Mouse (Mus musculus) gastrocnemius, adult 2 months (tissue): ENCODE results near the gene Pdia3. TPM values are rescaled to one million over a fixed set of nuclear protein-coding genes. Genes with fewer than 3 reads are reported as not detected.

Source experiments
- DNase-seq: peaks from one replicate; pipeline ENCODE4 v3.0.0; 2022
- H3K27ac ChIP-seq: fragments of 200-600 bp; 2 replicates; pipeline ENCODE4 v1.8.1; 2022; ENCODE audit warnings: mild to moderate bottlenecking
- H3K4me3 ChIP-seq: fragments of 200-600 bp; 2 replicates; pipeline ENCODE4 v1.8.1; 2022; ENCODE audit warnings: mild to moderate bottlenecking, moderate library complexity
- CTCF ChIP-seq: fragments of 200-600 bp; IDR thresholded peaks from 2 replicates; pipeline ENCODE4 v1.8.1; 2022; ENCODE audit warnings: antibody characterized with exemption, mild to moderate bottlenecking, moderate library complexity
- intact Hi-C: fragments of 180-260 bp; cut with DNase I; formaldehyde crosslinking; loops from one replicate; pipeline ENCODE4 v1.15.1; 2025
- total RNA-seq, 2 experiments: library from RNA; stranded (reverse); gene quantifications; 2 replicates each; pipeline ENCODE4 v1.2.3; 2021

The Pdia3 gene
- total RNA-seq, 2 experiments from 2014 or later: 34.1 to 46.9 TPM

- no peak for TF ChIP-seq CTCF
- no peak for DNase-seq
- intact Hi-C loops: no loop called here
- Histone ChIP-seq H3K27ac (peak overlapping the region; percentile 100; the same call in 1 of the 2 replicates), H3K4me3 (peak overlapping the region; percentile 86)
Observed at GRCm38 (mm10) chr2:121415591-121415990, 2.0 kb downstream of the Pdia3 start.

- intact Hi-C loops: loop anchor here (2.0 kb wide), 1 partner anchor 30 kb away; no protein-coding TSS in a partner anchor
- TF ChIP-seq CTCF: no peak
- H3K4me3 ChIP-seq: peak overlapping the region; percentile 86
- DNase-seq: no peak
- no peak overlapping the region; the same call in 1 of the 2 replicates for H3K27ac ChIP-seq
Observed at GRCm38 (mm10) chr2:121416356-121416755, 2.8 kb downstream of the Pdia3 start.

GRCm38 (mm10) chr2:121418476-121418875, 4.9 kb downstream of the Pdia3 start:
- Histone ChIP-seq H3K4me3 (no peak overlapping the region), H3K27ac (no peak overlapping the region)
- TF ChIP-seq CTCF: no peak
- intact Hi-C loops: no loop called here
- DNase-seq: no peak

- TF ChIP-seq CTCF: no peak
- Histone ChIP-seq H3K27ac (no peak overlapping the region), H3K4me3 (no peak overlapping the region)
- DNase-seq: no peak
- intact Hi-C loops: no loop called here
Observed at GRCm38 (mm10) chr2:121423166-121423565, 9.6 kb downstream of the Pdia3 start.

- intact Hi-C loops: no loop called here
- DNase-seq: no peak
- no peak overlapping the region for H3K4me3 ChIP-seq
- no peak overlapping the region for H3K27ac ChIP-seq
- TF ChIP-seq CTCF: no peak
Observed at GRCm38 (mm10) chr2:121425890-121426289, 12.3 kb downstream of the Pdia3 start.

- Histone ChIP-seq H3K4me3 (no peak overlapping the region), H3K27ac (no peak overlapping the region)
- intact Hi-C loops: no loop called here
- DNase-seq: no peak
- TF ChIP-seq CTCF: peak; percentile 69
Observed at GRCm38 (mm10) chr2:121434854-121435253, 21.3 kb downstream of the Pdia3 start.

GRCm38 (mm10) chr2:121439746-121440145, 26.2 kb downstream of the Pdia3 start:
- Histone ChIP-seq H3K4me3 (no peak overlapping the region), H3K27ac (no peak overlapping the region)
- intact Hi-C loops: no loop called here
- no peak for DNase-seq
- TF ChIP-seq CTCF: no peak

- H3K27ac ChIP-seq: no peak overlapping the region
- intact Hi-C loops: no loop called here
- TF ChIP-seq CTCF: no peak
- H3K4me3 ChIP-seq: no peak overlapping the region
- no peak for DNase-seq
Observed at GRCm38 (mm10) chr2:121440834-121441605, 27.4 kb downstream of the Pdia3 start.

GRCm38 (mm10) chr2:121441800-121442199, 28.2 kb downstream of the Pdia3 start:
- TF ChIP-seq CTCF: no peak
- Histone ChIP-seq H3K4me3 (peak overlapping the region; percentile 82), H3K27ac (no peak overlapping the region)
- no peak for DNase-seq
- intact Hi-C loops: no loop called here

GRCm38 (mm10) chr2:121442259-121443067, 28.9 kb downstream of the Pdia3 start:
- Histone ChIP-seq H3K27ac (peak overlapping the region; percentile 48), H3K4me3 (peak overlapping the region; percentile 82)
- intact Hi-C loops: no loop called here
- no peak for TF ChIP-seq CTCF
- DNase-seq: peak; percentile 77

GRCm38 (mm10) chr2:121443068-121443349, 29.4 kb downstream of the Pdia3 start:
- H3K4me3 ChIP-seq: peak overlapping the region; percentile 82
- peak; percentile 25 for DNase-seq
- no peak for TF ChIP-seq CTCF
- intact Hi-C loops: no loop called here
- peak overlapping the region; percentile 48 for H3K27ac ChIP-seq

GRCm38 (mm10) chr2:121444178-121444577, 30.6 kb downstream of the Pdia3 start, which contains the start of gene Ell3:
Gene Ell3, minus strand, starts transcription at chr2:121444278.
- Histone ChIP-seq H3K27ac (no peak within 1 kb of the TSS), H3K4me3 (peak within 1 kb of the TSS; percentile 82)
- no peak for TF ChIP-seq CTCF
- DNase-seq: no peak
- intact Hi-C loops: no loop called here

GRCm38 (mm10) chr2:121445117-121445516, 31.5 kb downstream of the Pdia3 start:
- H3K4me3 ChIP-seq: no peak overlapping the region
- no peak for TF ChIP-seq CTCF
- intact Hi-C loops: no loop called here

More at GRCm38 (mm10) chr2:121445117-121445516, 31.5 kb downstream of the Pdia3 start:
- no peak for DNase-seq
- H3K27ac ChIP-seq: no peak overlapping the region
